Mouse (Mus musculus) B cell, adult 2 months (primary cell): ENCODE results near the gene Scn1b.

ENCODE experiments used
- DNase-seq, 2 experiments: peaks; one replicate each; pipeline ENCODE4 v3.0.0; 2022

Gene Scn1b

GRCm38 (mm10) chr7:31082831-31083588, 43.8 kb downstream of the Scn1b start:
- no peak for DNase-seq

DNA sequence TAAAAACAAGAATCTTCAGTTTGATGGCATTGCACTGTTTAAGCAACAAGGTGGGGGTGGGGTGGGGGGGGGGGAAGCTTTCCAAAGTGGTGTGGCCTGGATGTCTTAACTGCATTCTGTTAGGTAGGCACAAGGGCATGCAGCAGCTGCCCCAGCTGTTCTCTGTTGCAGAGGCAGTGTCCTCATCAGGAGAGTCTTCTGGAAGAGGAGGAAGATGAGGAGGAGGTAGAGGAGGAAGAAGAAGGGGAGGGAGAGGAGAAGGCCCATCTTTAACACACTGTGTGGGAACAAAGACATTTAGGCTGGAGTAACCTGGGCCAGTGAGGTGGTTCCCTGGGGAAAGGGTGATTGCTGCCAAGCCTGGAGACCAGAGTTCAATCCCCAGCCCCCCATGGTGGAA, 44.7 kb downstream of the Scn1b start:
- DNase-seq: no peak

DNA sequence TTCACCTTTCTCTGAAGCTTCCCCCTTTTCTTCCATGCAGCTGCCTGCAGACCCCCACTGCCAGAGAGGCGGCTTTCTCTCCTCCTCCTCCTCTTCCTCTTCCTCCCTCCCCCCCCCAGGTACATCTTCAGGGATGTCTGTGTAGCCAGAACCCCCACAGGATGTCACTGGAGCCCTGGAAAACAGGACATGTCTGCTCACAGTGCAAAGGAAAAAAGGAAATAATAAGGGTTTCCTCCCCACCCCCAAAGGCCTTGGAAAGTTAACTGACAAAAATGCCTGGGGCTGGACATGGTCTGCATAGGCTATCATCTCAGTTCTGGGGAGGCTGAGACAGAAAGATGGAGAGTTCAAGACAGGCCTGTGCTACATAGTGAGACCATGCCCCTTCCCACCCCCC, 45.7 kb downstream of the Scn1b start:
- no peak for DNase-seq

- no peak for DNase-seq
These were observed 46.2 kb downstream of the Scn1b start for GRCm38 (mm10) chr7:31080611-31081010.

DNA sequence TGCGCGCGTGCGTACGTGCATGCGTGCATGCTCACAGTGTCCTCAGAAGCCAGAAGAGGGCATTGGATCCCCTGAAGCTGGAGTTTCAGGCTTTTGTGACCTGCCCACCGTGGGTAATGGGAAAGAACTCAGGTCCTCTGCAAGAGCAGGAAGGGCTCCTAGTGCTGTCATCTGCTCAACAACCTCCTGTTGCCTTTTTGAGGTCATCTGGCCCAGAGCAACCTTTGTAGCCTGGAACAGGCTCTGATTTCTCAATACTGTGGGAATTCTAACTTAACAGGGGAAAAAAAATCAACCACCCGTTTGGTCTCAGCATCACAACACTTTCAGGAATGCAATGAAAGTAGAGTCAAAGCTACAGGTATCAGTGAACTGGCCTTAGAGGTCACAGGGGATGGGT, 47.1 kb downstream of the Scn1b start:
- DNase-seq: no peak

GRCm38 (mm10) chr7:31077885-31078445, 48.8 kb downstream of the Scn1b start:
- peak; percentile 51 to 52 for DNase-seq

DNA sequence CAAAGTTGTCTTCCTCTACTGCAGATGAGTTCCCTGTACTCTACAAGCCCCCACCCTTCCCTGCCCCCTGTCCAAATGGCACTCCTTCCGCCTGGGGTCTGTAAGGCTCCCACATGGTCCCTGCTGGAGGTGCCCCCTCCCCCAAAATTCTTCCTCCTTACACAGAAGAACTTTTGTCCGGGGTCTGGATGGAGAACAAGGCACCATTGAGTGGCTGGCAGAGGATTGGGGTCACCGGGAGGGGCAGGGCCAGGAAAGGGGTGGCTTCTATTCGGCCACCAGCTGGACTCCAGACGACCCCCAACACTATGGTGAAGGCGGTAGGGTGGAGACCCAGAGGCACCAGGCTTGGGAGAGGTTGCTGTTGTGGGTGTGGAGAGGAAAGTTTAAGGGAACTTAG, 49.3 kb downstream of the Scn1b start:
- no peak for DNase-seq

GRCm38 (mm10) chr7:31076492-31076891, 50.3 kb downstream of the Scn1b start, which contains the start of gene Fxyd3:
Gene Fxyd3, minus strand, starts transcription at chr7:31076704.
- no peak for DNase-seq

GRCm38 (mm10) chr7:31074713-31075069, 52.1 kb downstream of the Scn1b start:
- DNase-seq: no peak

GRCm38 (mm10) chr7:31074061-31074712, 52.6 kb downstream of the Scn1b start:
- no peak for DNase-seq

DNA sequence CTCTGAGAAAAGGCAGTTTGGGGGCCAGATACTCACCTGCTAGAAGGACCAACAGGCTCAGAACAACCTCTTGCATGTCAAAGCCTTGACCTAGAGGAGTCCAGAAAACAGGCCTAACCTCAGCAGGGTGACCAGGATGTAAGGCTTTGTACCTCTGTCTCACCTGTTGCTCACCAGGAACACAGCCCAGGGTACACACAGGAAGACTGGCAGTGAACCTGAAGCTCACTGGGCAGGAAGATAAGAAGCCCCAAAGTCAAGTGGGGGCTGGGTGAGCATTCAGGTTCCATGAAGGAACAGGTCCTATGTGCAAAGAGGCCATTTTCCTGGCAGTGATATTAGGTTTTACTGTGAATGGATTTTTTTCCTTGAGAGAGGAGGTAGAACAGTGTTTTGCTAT, 53.3 kb downstream of the Scn1b start:
- no peak for DNase-seq

- no peak for DNase-seq
These were observed 54.5 kb downstream of the Scn1b start for GRCm38 (mm10) chr7:31072326-31072725.

- no peak for DNase-seq
These were observed 56.5 kb downstream of the Scn1b start for GRCm38 (mm10) chr7:31070324-31070723.

- DNase-seq: no peak
These were observed 57.3 kb downstream of the Scn1b start for GRCm38 (mm10) chr7:31069491-31069890.

DNA sequence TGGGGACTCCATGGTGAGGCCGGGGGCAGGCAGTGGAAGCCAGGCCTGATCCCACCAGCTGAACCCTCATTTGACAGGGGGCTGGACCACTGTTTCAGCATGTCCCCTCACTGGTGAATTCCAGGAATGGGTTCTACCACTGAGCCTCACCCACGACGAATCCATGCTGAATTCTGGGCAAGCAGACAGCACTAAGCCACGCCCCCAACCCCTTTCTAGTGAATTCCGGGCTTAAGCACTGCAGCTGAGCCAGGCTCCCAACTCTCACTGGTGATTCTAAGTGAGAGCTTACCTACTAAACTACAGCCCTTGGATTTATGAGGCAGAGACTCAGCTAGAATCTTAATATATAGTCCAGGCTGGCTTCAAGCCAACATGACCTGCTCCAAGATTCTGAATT, 59.0 kb downstream of the Scn1b start:
- DNase-seq: no peak
